Mouse (Mus musculus): ENCODE data around the gene Msmp.

DNA sequence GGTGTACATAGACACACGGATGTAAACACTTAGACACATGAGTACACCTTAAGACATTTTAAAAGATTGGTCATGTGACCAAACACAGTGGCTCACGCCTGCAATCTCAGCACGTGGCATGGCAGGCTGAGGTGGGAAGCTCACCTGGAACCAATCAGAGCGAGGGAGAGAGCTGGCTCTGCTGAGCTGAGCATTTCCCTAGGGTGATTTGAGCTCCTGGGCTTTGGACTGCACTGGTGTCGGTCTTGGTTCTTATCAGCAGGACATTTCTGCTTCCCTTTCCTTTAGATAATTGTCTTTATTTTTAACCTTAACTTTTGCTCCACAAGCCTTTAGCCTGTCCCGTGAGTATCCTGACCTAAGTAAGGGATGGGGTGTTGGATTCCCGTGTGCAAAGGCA, 3.4 kb upstream of the Msmp start:
- no peak for TF ChIP-seq POLR2A (IDR thresholded peaks at IDR 0.05; ENCODE audit: borderline replicate concordance, extremely low read depth, low read depth, low read length)
- TF ChIP-seq CTCF (IDR thresholded peaks at IDR 0.05; ENCODE audit: insufficient read depth, low read length): no peak

All from lung, adult 2 months (tissue).